Mouse (Mus musculus): ENCODE results near the gene Filip1. TPM values are rescaled to one million over a fixed set of nuclear protein-coding genes. Genes with fewer than 3 reads are reported as not detected.

Gene Filip1
- polyA plus RNA-seq, 1 experiment, result 2.9 TPM

DNA sequence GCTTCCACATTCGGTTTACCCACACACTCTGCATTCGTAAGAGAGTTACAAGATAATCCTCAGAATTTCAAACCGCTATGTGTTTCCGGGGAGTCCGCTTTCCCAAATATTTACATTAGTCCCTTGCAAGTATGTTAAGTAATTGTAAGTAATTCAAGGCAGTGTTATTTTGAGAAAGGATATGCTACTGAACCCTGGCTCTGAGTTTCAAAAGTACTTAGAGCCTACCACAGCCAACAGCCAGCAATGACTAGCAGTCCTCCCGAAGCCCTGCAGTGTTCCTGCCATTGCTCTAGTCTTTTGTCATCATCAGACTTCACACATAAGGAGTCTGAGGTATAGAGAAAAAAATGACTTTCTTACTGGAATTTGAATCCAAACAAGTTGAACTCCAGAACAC is 67.8 kb downstream of the Filip1 start:
- WGBS, result 86% methylated on average over 6 of the region's 6 CpGs
- no peak overlapping the region for H3K27ac ChIP-seq (ENCODE audit: insufficient read depth, low read length)
- H3K4me1 ChIP-seq (ENCODE audit: control insufficient read depth, insufficient read depth, low read length), result no peaks in the 10 kb centered on the region
- H3K27me3 ChIP-seq (ENCODE audit: control insufficient read depth, insufficient read depth, low read length), result no peaks in the 10 kb centered on the region
- H3K4me3 ChIP-seq (replicated peaks; ENCODE audit: insufficient read depth, low read depth, low read length), result no peak overlapping the region
- TF ChIP-seq POLR2A (IDR thresholded peaks at IDR 0.05; ENCODE audit: borderline replicate concordance, insufficient read depth, low read length), result no peak
- no peak for TF ChIP-seq CTCF (IDR thresholded peaks at IDR 0.05; ENCODE audit: borderline replicate concordance, insufficient read depth, low read depth, low read length)
- no peak for DNase-seq

DNA sequence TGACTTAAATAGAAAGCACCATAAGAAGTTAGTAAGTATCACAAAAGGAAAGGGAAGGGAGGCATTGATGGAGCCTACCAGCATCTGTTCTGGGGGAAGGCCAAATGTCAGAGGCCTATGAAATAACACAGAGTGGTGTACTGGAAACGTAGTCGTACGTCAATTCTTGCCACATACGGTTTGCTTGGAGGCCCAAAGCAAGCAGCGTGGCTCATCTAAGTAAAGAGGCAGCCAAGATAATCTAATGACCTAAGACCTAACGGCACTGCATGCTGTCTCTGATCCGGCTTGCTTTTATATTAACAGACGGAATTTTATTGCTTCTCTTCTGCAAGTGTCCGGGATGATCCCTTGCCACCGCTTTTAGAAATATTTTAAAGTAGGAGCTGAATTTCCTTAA is 68.7 kb downstream of the Filip1 start:
- TF ChIP-seq CTCF (IDR thresholded peaks at IDR 0.05; ENCODE audit: borderline replicate concordance, insufficient read depth, low read depth, low read length) (no peak), POLR2A (IDR thresholded peaks at IDR 0.05; ENCODE audit: borderline replicate concordance, insufficient read depth, low read length) (no peak)
- Histone ChIP-seq H3K4me3 (replicated peaks; ENCODE audit: insufficient read depth, low read depth, low read length) (no peak overlapping the region), H3K4me1 (ENCODE audit: control insufficient read depth, insufficient read depth, low read length) (no peaks in the 10 kb centered on the region), H3K27ac (ENCODE audit: insufficient read depth, low read length) (no peak overlapping the region), H3K27me3 (ENCODE audit: control insufficient read depth, insufficient read depth, low read length) (no peaks in the 10 kb centered on the region)
- no peak for DNase-seq
- WGBS, result 65% methylated on average over 10 of the region's 10 CpGs

DNA sequence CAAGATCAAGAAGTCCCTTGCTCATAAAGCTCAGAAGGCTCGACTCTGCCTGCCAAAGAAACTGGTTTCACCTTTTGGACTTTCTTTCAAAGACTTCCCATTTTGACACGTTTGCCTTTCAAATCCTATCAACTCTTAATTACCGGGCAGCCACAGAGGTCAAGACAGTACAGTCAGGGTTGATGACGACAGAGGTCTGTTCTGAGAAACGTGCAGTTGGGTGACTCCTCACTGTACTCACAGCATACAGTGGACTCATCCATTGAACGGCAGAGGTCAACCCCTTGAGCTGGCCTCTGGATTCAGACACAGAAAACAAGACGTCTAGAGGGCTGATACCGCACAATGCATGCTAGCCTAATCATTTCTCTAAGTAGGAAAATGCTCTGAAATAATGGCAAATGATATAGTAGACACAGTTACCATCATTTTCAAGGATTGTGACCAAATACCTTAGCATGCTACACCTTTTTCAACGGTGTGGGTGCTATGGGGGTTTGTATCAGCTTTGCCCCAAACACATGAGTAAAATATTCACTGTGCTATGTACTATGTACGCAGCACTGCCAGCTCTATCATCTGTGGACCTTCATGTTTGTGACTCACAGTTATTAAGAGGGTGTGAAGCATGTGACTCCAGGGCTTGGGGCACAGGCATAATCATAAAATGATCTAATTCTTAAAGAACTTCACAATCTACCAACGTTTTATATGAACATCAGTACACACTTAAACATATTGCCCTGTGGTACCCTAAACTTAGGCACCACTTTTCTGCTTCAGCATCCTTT is 74.0 kb downstream of the Filip1 start:
- TF ChIP-seq POLR2A (IDR thresholded peaks at IDR 0.05; ENCODE audit: borderline replicate concordance, insufficient read depth, low read length), result no peak
- no peak for TF ChIP-seq CTCF (IDR thresholded peaks at IDR 0.05; ENCODE audit: borderline replicate concordance, insufficient read depth, low read depth, low read length)
- DNase-seq, result no peak
- no peak overlapping the region for H3K27ac ChIP-seq (ENCODE audit: insufficient read depth, low read length)
- WGBS, result 64% methylated on average over 11 of the region's 11 CpGs
- H3K4me1 ChIP-seq (ENCODE audit: control insufficient read depth, insufficient read depth, low read length), result no peaks in the 10 kb centered on the region
- H3K27me3 ChIP-seq (ENCODE audit: control insufficient read depth, insufficient read depth, low read length), result no peaks in the 10 kb centered on the region
- H3K4me3 ChIP-seq (replicated peaks; ENCODE audit: insufficient read depth, low read depth, low read length), result no peak overlapping the region

DNA sequence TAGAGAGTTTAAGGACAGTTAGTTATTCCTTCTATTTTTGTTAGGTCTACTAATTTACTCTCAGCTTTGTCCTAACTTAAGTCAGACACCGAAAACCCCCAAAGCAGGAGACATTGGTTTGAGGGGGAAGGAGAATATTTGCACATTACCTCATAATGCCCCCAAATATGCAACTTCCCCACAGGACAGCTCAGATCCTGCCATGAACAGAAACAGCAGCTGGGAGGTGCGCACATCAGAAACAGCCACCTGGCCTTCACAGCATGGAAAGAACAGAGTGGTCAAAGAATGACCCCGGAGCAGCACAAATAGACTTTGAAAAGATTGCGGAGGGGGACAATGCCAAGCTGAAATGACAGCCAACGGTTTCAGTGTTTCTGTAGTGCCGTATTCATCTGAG is 75.1 kb downstream of the Filip1 start:
- H3K4me1 ChIP-seq (ENCODE audit: control insufficient read depth, insufficient read depth, low read length), result no peaks in the 10 kb centered on the region
- H3K4me3 ChIP-seq (replicated peaks; ENCODE audit: insufficient read depth, low read depth, low read length), result no peak overlapping the region
- H3K27me3 ChIP-seq (ENCODE audit: control insufficient read depth, insufficient read depth, low read length), result no peaks in the 10 kb centered on the region
- TF ChIP-seq CTCF (IDR thresholded peaks at IDR 0.05; ENCODE audit: borderline replicate concordance, insufficient read depth, low read depth, low read length), result no peak
- TF ChIP-seq POLR2A (IDR thresholded peaks at IDR 0.05; ENCODE audit: borderline replicate concordance, insufficient read depth, low read length), result no peak
- no peak overlapping the region for H3K27ac ChIP-seq (ENCODE audit: insufficient read depth, low read length)
- DNase-seq, result no peak
- 29% methylated on average over 6 of the region's 6 CpGs for WGBS

DNA sequence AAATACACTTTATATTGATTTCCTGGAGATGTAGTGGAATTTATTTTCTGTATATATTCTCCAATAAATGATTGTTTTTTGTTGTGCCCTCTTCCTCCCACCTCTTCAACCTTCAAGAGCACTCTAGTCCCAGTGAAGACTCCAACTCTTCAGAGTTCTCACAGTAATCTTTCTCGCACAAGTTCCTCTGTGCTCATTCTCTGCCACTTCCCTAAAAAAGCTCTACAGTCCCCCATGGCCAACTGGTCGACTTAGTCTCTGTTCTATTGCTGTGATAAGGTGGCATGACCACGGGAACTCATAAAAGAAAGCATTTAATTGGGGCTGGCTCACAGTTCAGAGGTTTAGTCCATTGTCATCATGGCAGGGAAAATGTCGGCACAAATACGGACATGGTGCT is 80.1 kb downstream of the Filip1 start:
- DNase-seq, result no peak
- TF ChIP-seq POLR2A (IDR thresholded peaks at IDR 0.05; ENCODE audit: borderline replicate concordance, insufficient read depth, low read length) (no peak), CTCF (IDR thresholded peaks at IDR 0.05; ENCODE audit: borderline replicate concordance, insufficient read depth, low read depth, low read length) (no peak)
- H3K4me3 ChIP-seq (replicated peaks; ENCODE audit: insufficient read depth, low read depth, low read length), result no peak overlapping the region
- WGBS, result 87% methylated on average over 5 of the region's 5 CpGs
- H3K4me1 ChIP-seq (ENCODE audit: control insufficient read depth, insufficient read depth, low read length), result no peaks in the 10 kb centered on the region
- no peak overlapping the region for H3K27ac ChIP-seq (ENCODE audit: insufficient read depth, low read length)
- no peaks in the 10 kb centered on the region for H3K27me3 ChIP-seq (ENCODE audit: control insufficient read depth, insufficient read depth, low read length)

DNA sequence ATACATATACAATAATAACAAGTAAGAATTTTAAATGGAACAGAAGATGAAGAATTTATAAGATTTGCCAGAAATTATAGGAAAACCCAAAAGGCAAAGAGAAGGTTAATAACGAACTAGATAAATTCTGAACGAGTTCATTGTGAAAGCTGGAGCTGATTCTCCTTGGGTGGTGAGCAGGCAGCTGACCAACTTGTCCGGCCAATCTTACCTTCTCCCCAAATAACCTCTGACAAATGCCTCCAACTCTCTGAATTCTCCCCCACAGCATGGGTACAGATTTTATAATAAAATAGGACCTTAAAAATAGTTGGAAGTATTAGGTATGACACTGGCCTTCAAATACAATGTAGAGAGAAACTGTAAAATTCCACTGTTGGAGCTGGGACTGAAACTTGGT is 84.6 kb downstream of the Filip1 start:
- no peaks in the 10 kb centered on the region for H3K27me3 ChIP-seq (ENCODE audit: control insufficient read depth, insufficient read depth, low read length)
- WGBS, result 55% methylated on average over 3 of the region's 3 CpGs

DNA sequence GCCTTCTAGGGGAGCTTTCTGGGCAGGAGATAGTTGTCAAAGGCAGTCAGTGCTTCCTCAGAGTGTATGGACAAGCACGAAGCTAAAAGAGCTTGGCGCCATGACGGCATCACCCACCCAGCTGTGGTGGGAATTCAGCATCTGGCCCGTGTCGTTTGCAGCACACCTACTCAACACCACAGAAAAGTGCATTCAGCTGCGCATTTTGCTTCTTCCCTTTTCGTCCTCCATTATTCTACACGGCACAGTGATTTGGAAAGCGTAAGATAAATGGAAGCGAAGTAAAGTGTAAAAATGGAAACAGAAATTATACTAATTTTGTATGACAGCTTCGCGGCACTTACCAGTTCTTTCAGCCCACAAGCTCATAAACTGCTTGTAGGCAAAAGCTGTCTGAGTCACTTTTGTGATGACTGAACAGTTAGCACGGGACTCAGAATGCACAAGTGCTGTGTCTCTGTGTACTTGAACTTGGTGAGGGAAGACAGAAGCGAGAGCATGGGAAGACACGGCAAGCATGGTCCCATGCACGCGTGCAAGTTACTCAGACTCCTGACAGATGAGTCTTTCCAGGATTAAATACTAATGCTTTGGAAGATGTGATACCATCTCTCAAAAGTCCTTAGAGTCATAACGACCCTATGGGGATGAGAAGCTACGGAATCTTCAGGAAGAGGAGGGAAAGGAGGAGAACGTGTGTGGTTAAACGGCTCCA is 85.3 kb downstream of the Filip1 start:
- Histone ChIP-seq H3K27ac (ENCODE audit: insufficient read depth, low read length) (no peak overlapping the region), H3K4me3 (replicated peaks; ENCODE audit: insufficient read depth, low read depth, low read length) (no peak overlapping the region), H3K4me1 (ENCODE audit: control insufficient read depth, insufficient read depth, low read length) (no peaks in the 10 kb centered on the region), H3K27me3 (ENCODE audit: control insufficient read depth, insufficient read depth, low read length) (no peaks in the 10 kb centered on the region)
- DNase-seq, result no peak
- TF ChIP-seq CTCF (IDR thresholded peaks at IDR 0.05; ENCODE audit: borderline replicate concordance, insufficient read depth, low read depth, low read length), result no peak
- no peak for TF ChIP-seq POLR2A (IDR thresholded peaks at IDR 0.05; ENCODE audit: borderline replicate concordance, insufficient read depth, low read length)
- WGBS, result 87% methylated on average over 21 of the region's 21 CpGs

More for the DNA sequence above, 84.6 kb downstream of the Filip1 start:
- H3K4me1 ChIP-seq (ENCODE audit: control insufficient read depth, insufficient read depth, low read length), result no peaks in the 10 kb centered on the region
- no peak for DNase-seq
- TF ChIP-seq CTCF (IDR thresholded peaks at IDR 0.05; ENCODE audit: borderline replicate concordance, insufficient read depth, low read depth, low read length) (no peak), POLR2A (IDR thresholded peaks at IDR 0.05; ENCODE audit: borderline replicate concordance, insufficient read depth, low read length) (no peak)
- no peak overlapping the region for H3K27ac ChIP-seq (ENCODE audit: insufficient read depth, low read length)
- no peak overlapping the region for H3K4me3 ChIP-seq (replicated peaks; ENCODE audit: insufficient read depth, low read depth, low read length)
